Mouse (Mus musculus) ZHBTc4 (cell line): Measurements from ENCODE around the gene Ublcp1.

Experiments used
- DNase-seq: peaks from one replicate; pipeline ENCODE4 v3.0.0-alpha.2; 2011; ENCODE audit warnings: low read depth, low spot score

Ublcp1 gene

DNA sequence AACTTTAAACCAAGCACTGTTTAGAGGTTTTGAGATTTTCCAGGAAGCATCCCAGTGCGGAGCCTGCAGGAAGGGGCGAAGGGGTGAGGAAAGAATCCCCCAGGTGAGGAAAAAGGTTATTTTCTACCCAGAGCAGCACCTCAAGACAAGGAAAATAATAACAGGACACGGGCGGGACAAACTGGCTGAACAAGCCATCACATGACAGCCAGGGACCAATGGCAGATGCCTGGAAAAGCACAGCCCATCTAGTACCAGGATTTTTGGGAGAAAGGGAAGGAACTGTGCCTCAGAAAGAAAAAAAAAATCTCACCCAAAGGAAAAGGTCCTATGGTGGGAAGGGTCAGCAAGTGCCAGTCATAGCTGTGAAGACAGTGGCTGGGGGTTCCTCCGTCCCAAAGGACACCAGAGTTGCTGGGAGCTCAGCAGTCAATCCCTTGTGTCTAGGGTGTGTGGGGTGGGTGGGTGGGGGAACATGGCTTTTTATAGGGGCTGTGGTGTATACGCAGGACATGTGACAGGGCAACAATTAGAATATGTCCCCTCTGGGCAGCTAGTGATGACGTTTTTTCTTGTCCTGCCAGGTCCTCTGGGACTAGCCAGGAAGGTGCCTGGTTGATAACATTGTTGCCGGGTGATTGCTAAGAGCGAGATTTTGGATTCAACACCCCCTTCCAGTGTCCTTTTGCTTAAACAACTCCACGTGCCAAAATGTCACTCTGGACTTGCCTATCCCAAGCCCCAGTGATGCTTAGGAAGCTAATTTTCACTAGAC lies 47.8 kb downstream of the Ublcp1 start:
- DNase-seq, result no peak

DNA sequence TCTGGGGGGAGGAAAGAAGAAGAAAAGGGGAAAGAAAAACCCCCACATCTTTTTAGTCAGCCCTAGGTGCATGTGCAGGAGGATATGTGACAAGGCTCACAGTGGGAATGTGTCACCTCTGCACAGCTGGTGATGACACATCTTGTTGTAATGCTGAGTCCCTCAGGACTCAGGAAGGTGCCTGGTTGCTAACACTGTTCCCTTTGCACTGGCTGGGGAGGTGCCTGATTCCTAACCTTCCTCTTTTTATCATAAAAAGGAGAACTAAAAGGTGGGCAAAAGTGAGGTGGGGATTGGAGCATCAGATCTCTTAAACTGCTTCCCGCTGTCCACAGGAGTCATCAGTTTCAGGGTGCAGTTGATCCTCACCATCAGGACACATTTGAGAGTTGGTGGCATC lies 52.9 kb downstream of the Ublcp1 start:
- no peak for DNase-seq

DNA sequence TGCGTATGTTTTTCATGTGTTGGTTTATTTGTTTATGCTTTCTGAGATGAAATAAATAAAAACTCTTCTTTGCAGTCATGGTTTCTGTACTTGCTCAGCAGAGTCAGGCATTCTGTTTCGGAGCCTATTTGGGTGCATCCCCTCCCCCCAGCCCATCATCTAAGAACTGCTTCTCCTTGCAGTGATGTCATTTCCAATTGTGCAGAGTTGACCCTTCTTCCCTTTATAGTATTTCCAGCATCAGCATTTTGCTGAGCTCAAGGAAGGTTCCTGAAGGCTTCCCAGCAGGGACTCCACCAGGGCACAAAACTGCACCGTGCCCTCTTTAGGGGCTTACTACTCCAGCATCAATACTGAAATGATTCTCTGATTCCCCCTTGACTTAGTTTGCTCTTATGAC lies 55.7 kb downstream of the Ublcp1 start:
- no peak for DNase-seq

DNA sequence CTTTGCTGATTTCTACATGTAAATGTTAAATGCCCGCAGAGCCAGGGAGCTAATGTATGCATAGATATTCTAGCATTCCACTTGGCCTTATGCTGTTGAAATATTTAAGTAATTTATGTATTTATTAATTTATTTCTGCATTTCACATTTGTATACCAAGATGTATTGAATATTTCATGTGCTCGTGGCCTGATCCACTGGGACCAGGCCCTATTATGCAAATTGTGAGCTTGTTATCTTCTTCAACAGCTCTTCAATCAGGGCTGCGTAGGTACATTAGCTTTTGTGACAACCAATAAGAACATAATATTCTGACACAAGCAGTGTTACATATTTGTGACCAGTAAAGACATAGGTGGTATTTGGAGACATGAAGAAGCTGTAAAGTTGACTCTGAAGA lies 56.9 kb downstream of the Ublcp1 start:
- no peak for DNase-seq

DNA sequence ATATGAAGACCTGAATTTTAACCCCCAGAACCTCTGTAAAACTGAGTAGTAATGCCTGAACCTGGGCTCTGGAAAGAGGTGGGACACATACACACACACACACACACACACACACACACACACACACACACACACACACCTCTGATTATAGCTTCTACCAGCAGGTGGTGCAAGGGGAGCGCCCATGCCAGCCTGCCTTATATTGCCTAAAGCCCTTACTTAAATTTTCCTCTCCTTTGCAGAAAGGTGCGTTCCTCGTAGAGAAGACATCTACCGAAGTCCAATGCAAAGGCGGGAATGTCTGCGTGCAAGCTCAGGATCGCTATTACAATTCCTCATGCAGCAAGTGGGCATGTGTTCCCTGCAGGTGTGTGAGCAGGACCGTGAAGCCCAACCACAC lies 58.0 kb downstream of the Ublcp1 start:
- peak; percentile 12 for DNase-seq

DNA sequence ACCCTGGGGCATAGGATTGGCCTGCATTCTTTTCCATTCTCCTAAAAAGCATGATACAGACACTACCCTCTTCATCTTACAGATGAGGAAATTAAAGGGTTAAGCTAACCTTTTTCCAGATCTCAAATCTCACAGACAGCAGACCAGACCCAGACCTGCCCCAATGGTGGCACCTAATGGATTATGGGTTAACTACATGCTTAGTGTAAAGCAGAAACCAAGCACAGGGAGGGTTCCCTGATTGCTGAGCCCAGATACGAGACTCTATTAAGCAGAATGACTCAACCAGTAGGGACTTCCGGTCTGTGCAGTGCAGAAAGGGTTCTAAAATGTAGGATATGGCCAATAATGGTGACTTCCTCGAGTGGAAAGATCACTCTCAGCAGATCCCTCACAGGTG lies 59.9 kb downstream of the Ublcp1 start:
- DNase-seq, result no peak

DNA sequence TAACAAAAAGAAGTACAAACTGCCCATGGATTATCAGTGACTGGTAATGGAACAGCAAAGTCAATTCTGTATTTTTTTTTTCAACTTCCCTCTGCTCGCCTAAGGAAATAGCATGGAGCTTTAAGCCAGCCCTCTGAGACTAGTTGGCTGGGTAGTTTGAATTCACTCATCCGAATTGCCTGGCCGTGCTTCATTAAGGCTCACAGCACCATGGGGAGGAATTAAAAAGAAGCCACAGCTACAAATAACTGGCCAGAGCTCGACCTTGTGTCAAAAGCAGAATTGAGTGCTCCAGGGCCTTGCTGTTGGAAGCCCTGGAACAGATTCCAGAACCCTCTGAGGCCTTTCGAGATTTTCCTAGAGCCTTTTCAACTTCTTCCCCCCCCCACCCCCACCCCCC lies 61.7 kb downstream of the Ublcp1 start:
- DNase-seq, result no peak

DNA sequence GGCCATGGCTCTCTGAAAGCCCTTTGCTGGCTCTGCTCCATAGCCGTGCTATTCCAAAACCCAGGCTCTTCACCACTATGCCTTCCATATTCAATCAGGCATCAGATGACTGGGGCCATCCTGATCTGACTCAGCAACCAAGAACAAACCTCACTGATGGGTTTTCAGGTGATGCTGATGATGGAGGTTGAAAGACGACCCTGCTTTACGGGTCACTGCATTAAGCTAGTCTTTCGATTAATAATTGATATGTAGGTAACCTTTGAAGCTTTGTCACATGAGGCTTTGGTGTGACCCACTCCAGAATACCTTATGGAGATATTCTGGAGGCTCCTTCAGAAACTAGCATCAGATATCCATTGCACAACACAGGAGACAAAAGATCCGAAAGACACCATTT lies 63.8 kb downstream of the Ublcp1 start:
- DNase-seq, result no peak

DNA sequence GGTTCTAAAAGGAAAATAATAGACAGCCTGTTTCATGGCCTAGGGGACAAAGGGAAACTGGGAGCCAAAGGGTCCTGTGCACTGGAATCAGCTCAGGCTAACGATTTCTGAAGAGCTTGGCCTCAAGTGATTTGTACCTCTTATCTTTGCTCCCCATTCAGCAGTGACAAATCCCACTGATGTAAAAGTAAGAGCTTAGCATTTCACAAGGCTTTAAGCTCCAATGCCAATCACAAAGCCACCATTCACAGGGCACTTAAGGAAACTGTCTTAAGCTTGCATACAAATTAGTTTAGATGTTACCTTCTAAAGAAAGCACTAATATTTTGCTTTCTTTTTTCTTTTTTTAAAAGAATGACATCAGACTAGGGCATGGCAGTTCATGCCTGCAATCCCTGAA lies 64.3 kb downstream of the Ublcp1 start:
- no peak for DNase-seq

DNA sequence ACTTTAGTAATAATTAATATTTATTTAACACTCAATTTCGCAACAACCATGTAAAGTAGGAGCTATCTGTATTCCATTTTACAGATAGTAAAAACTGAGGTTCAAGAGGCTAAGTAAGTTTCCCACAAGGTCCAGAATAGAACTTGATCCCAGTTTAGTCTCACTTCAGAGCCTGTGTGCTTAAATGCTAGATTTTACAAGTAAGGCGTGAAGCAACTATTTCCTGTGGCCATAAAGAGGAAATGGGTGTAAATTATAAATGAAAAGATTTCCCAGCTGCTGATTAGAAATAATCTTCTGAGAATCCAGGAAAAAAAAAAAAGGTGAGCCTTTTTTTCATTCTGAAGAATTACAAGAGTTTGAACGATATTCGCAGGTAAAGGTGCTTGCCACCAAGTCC lies 65.2 kb downstream of the Ublcp1 start:
- no peak for DNase-seq
